Comparison of ENCODE assay signal across 18 mouse cellular contexts in genomic region chr11:114023965-114024364, GRCm38 (mm10). TPM values are rescaled to one million over a fixed set of nuclear protein-coding genes. Genes with fewer than 3 reads are reported as not detected.
A peak's percentile ranks its signal among the peaks of the same experiment; 100 is the strongest.
DNase-seq lines count a peak whose midpoint lies in the region; ATAC-seq and TF ChIP-seq lines count a peak whose summit lies in the region.
"Had no signal": no experiment of that assay in that cellular context is flagged by ENCODE, and none has a peak within 500 bp of the region (broad histone marks: within the 10 kb centered on the region; RNA-seq: fewer than 3 reads in every experiment).

No protein-coding gene starts in this region.

- TF ChIP-seq CTCF in liver, adult 2 months (IDR thresholded peaks at IDR 0.05; ENCODE audit: low read depth, low read length) = no peak

- TF ChIP-seq POLR2A in liver, adult 2 months (IDR thresholded peaks at IDR 0.05; ENCODE audit: extremely low read depth, insufficient read depth, low read length) = no peak

- peaks cover 67% of the 10 kb centered on the region for H3K4me1 ChIP-seq in heart, embryonic 10.5 days
- H3K4me1 ChIP-seq in liver, adult 2 months (ENCODE audit: control insufficient read depth, insufficient read depth, low read length) = no peaks in the 10 kb centered on the region
- H3K4me1 ChIP-seq in liver, embryonic 12.5 days = peaks cover 7% of the 10 kb centered on the region; the same call in 1 of the 2 replicates

- 27% methylated on average over 1 of the region's 1 CpGs for WGBS in heart, embryonic 10.5 days
- 15% methylated on average over 1 of the region's 1 CpGs for WGBS in liver, adult 2 months
- 44% methylated on average over 1 of the region's 1 CpGs for WGBS in liver, embryonic 12.5 days (ENCODE audit: insufficient replicate concordance)

- peaks cover 26% of the 10 kb centered on the region for H3K27me3 ChIP-seq in heart, embryonic 10.5 days (ENCODE audit: insufficient read depth, poor library complexity, severe bottlenecking)
- no peaks in the 10 kb centered on the region for H3K27me3 ChIP-seq in liver, adult 2 months (ENCODE audit: control insufficient read depth, insufficient read depth, low read length)
- no peaks in the 10 kb centered on the region for H3K27me3 ChIP-seq in liver, embryonic 12.5 days (replicated peaks)
- H3K27me3 ChIP-seq: neural tube, embryonic 13.5 days had no signal

- H3K79me2 ChIP-seq in liver, adult 2 months (ENCODE audit: control insufficient read depth, insufficient read depth, low read length) = no peaks in the 10 kb centered on the region

- no peak for ATAC-seq in liver, embryonic 12.5 days
- ATAC-seq: forebrain, embryonic 14.5 days had no signal

- no peaks in the 10 kb centered on the region for H3K36me3 ChIP-seq in heart, embryonic 10.5 days
- H3K36me3 ChIP-seq in liver, adult 2 months (ENCODE audit: control insufficient read depth, insufficient read depth, low read length) = no peaks in the 10 kb centered on the region
- H3K36me3 ChIP-seq in liver, embryonic 12.5 days = no peaks in the 10 kb centered on the region
- H3K36me3 ChIP-seq: heart, embryonic 15.5 days; neural tube, embryonic 13.5 days had no signal

- H3K4me2 ChIP-seq in liver, embryonic 12.5 days = no peak overlapping the region
- H3K4me2 ChIP-seq: heart, embryonic 15.5 days; liver, embryonic 11.5 days; midbrain, embryonic 11.5 days; neural tube, embryonic 13.5 days had no signal

- no peaks in the 10 kb centered on the region for H3K9me3 ChIP-seq in heart, embryonic 10.5 days
- no peaks in the 10 kb centered on the region for H3K9me3 ChIP-seq in liver, embryonic 12.5 days (replicated peaks)
- H3K9me3 ChIP-seq: heart, embryonic 15.5 days; neural tube, embryonic 13.5 days had no signal

- H3K4me3 ChIP-seq in heart, embryonic 10.5 days = no peak overlapping the region
- H3K4me3 ChIP-seq in liver, adult 2 months (ENCODE audit: insufficient read depth, low read depth, low read length) = no peak overlapping the region
- H3K4me3 ChIP-seq in liver, embryonic 12.5 days = no peak overlapping the region
- H3K4me3 ChIP-seq: heart, embryonic 15.5 days; neural tube, embryonic 13.5 days had no signal

- H3K9ac ChIP-seq in liver, adult 2 months (ENCODE audit: low read depth, low read length) = no peak overlapping the region
- H3K9ac ChIP-seq in liver, embryonic 12.5 days = no peak overlapping the region
- H3K9ac ChIP-seq: heart, embryonic 15.5 days; neural tube, embryonic 13.5 days had no signal

- DNase-seq in heart, adult 18-20 months = peak; percentile 33 to 53
- DNase-seq in heart, embryonic 10.5 days (ENCODE audit: low spot score) = no peak
- peak; percentile 21 for DNase-seq in liver, adult 2 months (ENCODE audit: extremely low read depth, low read depth, low spot score)
- peak; percentile 29 for DNase-seq in gastrocnemius, postnatal 14 days
- DNase-seq in heart, postnatal 14 days = peak; percentile 32 to 52
- DNase-seq in left cerebral cortex, adult 8-10 months (ENCODE audit: low spot score in 2 of 2) = no peak
- DNase-seq: cerebellum, adult 11 months; cerebellum, postnatal 36 days; kidney, adult 9 months; left cerebral cortex, postnatal 4 days; spleen, adult 18-20 months; thymus, adult 2 months had no signal

- intact Hi-C loops in gastrocnemius, postnatal 14 days (cut with DNase I; ENCODE audit: low total_unique reads) = no loop called here
- intact Hi-C loops in heart, postnatal 14 days (cut with DNase I) = no loop called here

- H3K27ac ChIP-seq in heart, embryonic 10.5 days = no peak overlapping the region
- no peak overlapping the region for H3K27ac ChIP-seq in liver, adult 2 months (replicated peaks; ENCODE audit: insufficient read depth, low read depth, low read length)
- no peak overlapping the region for H3K27ac ChIP-seq in liver, embryonic 12.5 days
- H3K27ac ChIP-seq: heart, embryonic 15.5 days; neural tube, embryonic 13.5 days had no signal

RNA-seq across cellular contexts. Expression of gene Sdk2, which starts 42.9 kb away (rescaled TPM):
- 1 to 10 TPM; 1.7 to 1.9 TPM for total RNA-seq in heart, adult 18-20 months (2021)
- polyA plus RNA-seq in heart, embryonic 10.5 days (2016; fragmentation: Nextera tagmentation; extraction: Ambion mirVana) = 2.4 and 4.1 TPM in 2 replicates
- total RNA-seq in liver, adult 2 months (2014; rRNA removed) = 0.28 and 0.40 TPM in 2 replicates
- 0.06 and 0.07 TPM in 2 replicates for polyA plus RNA-seq in liver, adult 2 months (2012; rRNA removed)
- polyA plus RNA-seq in liver, embryonic 12.5 days (2016; fragmentation: Nextera tagmentation; extraction: Ambion mirVana) = 1.1 TPM in 2 replicates
- total RNA-seq in gastrocnemius, postnatal 14 days (2021) = 1 to 10 TPM; 2.0 to 3.7 TPM
- 1 to 10 TPM; 2.0 to 2.2 TPM for total RNA-seq in heart, postnatal 14 days (2021)
- total RNA-seq in left cerebral cortex, adult 8-10 months (2022) = 10 to 100 TPM; 21.2 to 29.6 (median 25.5) TPM

Comparison
In these comparisons a context has a peak if more than half of its experiments do, and no peak if none do; other contexts are left out.
1. DNase-seq: peak in heart, adult 18-20 months (2 of 2), liver, adult 2 months (single experiment), gastrocnemius, postnatal 14 days (single experiment) and heart, postnatal 14 days (2 of 2); none in heart, embryonic 10.5 days (single experiment) and left cerebral cortex, adult 8-10 months (0 of 2).
2. RNA of gene Sdk2, which starts 42.9 kb away (total RNA-seq): 21.2 to 29.6 TPM in left cerebral cortex, adult 8-10 months; 2.0 to 3.7 TPM in gastrocnemius, postnatal 14 days, 2.0 to 2.2 TPM in heart, postnatal 14 days, 1.7 to 1.9 TPM in heart, adult 18-20 months and 0.28 to 0.40 TPM in liver, adult 2 months; every median in the first group is over 4 times any median in the second.